Mouse (Mus musculus): ENCODE measurements at regions not wholly inside any gene's neighbourhood (a gene's known extent, or its start where the extent isn't known, plus 50 kb on each side); places are given as distances from the start of the nearest gene placed in this dataset.
"Not testable (repeated sequence)": the region's sequence is repeated elsewhere in the genome, so short reads cannot be mapped to it uniquely, and the experiment has no call there.

GRCm38 (mm10) chr13:88459474-88460173 is 361.6 kb upstream of the Edil3 start:
- DNase-seq, result no peak

GRCm38 (mm10) chr13:88490104-88490503 is 331.2 kb upstream of the Edil3 start:
- DNase-seq, result peak in 1 of 2 experiments; percentile 29

GRCm38 (mm10) chr13:88510850-88511554 is 310.3 kb upstream of the Edil3 start:
- no peak for DNase-seq

GRCm38 (mm10) chr13:88534796-88535195 is 286.5 kb upstream of the Edil3 start:
- no peak for DNase-seq

- DNase-seq, result no peak
These were observed 266.8 kb upstream of the Edil3 start for GRCm38 (mm10) chr13:88554504-88554903.

GRCm38 (mm10) chr13:88564978-88565377 is 256.3 kb upstream of the Edil3 start:
- DNase-seq, result no peak

GRCm38 (mm10) chr13:88602244-88602643 is 219.0 kb upstream of the Edil3 start:
- DNase-seq, result no peak

- DNase-seq, result no peak
These were observed 210.7 kb upstream of the Edil3 start for GRCm38 (mm10) chr13:88610610-88611009.

GRCm38 (mm10) chr13:88613231-88613630 is 208.0 kb upstream of the Edil3 start:
- no peak for DNase-seq

GRCm38 (mm10) chr13:88650135-88650534 is 171.1 kb upstream of the Edil3 start:
- DNase-seq, result no peak

- DNase-seq, result no peak
These were observed 170.2 kb upstream of the Edil3 start for GRCm38 (mm10) chr13:88651036-88651435.

- DNase-seq, result no peak
These were observed 166.2 kb upstream of the Edil3 start for GRCm38 (mm10) chr13:88655030-88655429.

- DNase-seq, result no peak
These were observed 145.4 kb upstream of the Edil3 start for GRCm38 (mm10) chr13:88675835-88676234.

GRCm38 (mm10) chr13:88704526-88704925 is 116.7 kb upstream of the Edil3 start:
- no peak for DNase-seq

GRCm38 (mm10) chr13:88729626-88730025 is 91.6 kb upstream of the Edil3 start:
- not testable (repeated sequence) for DNase-seq

- no peak for DNase-seq
These were observed 71.4 kb upstream of the Edil3 start for GRCm38 (mm10) chr13:88749916-88750315.
